Comparison of ENCODE assay signal across 13 mouse cellular contexts in the genomic region with DNA sequence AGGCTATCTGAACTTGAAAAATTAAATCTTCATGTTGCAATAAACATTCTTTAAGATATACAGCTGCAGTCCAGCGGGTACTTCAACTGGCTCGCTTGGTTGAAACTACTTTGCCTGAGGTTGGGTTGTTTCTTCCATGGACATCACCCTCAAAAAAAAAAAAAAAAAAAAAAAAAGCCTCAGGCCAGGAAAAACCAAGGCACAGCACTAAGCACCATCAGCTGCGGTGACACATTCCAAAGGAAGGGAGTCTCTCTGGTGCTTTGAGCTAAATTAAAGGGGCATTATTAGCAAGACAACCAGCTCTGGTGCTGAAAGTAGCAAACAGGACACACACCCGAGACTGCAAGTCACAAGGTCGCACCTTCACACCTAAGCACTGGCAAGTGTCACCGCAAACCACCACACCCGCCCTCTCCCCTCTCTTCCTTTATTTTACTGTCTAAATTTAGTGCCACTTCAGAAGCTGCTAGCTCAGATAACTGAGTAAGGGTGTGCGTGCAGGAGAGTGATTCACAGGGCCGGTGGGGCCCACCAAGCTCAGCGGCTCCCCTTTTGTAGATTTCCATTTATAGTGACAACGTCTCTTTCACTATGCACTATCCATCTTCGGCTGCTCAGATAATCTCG.
DNase-seq lines count a peak whose midpoint lies in the region; ATAC-seq and TF ChIP-seq lines count a peak whose summit lies in the region.
"Had no signal": no experiment of that assay in that cellular context is flagged by ENCODE, and none has a peak within 500 bp of the region (broad histone marks: within the 10 kb centered on the region; RNA-seq: fewer than 3 reads in every experiment).

No protein-coding gene starts in this region.

- peak; percentile 56 for ATAC-seq in frontal cortex, adult (ENCODE audit: low TSS enrichment)
- ATAC-seq in stomach, postnatal 0 days (ENCODE audit: low FRiP score, low TSS enrichment) = no peak
- ATAC-seq: intestine, embryonic 16.5 days had no signal

- no peaks in the 10 kb centered on the region for H3K9me3 ChIP-seq in stomach, postnatal 0 days (ENCODE audit: control insufficient read depth, low read length)
- H3K9me3 ChIP-seq: neural tube, embryonic 12.5 days had no signal

- no peak for DNase-seq in frontal cortex, postnatal 14 days (ENCODE audit: low spot score in 2 of 2)
- DNase-seq in T-cell, adult 2 months (ENCODE audit: low spot score) = peak; percentile 66
- DNase-seq in liver = peak; percentile 70
- no peak for DNase-seq in stomach, postnatal 0 days (ENCODE audit: low spot score)
- DNase-seq in lung, adult 18-20 months = no peak
- no peak for DNase-seq in adrenal gland, postnatal 14 days
- DNase-seq: cerebellum, adult 9-11 months; gastrocnemius, adult 2 months had no signal

- no peak overlapping the region for H3K4me3 ChIP-seq in olfactory bulb, adult 2 months (ENCODE audit: insufficient read depth, low read depth, low read length)
- no peak overlapping the region for H3K4me3 ChIP-seq in stomach, postnatal 0 days (ENCODE audit: low read depth, low read length)
- H3K4me3 ChIP-seq: erythroblast, embryonic 14.5 days; gastrocnemius, adult 2 months; neural tube, embryonic 12.5 days had no signal

- H3K36me3 ChIP-seq in stomach, postnatal 0 days (ENCODE audit: control insufficient read depth, insufficient read depth, low read length) = no peaks in the 10 kb centered on the region
- H3K36me3 ChIP-seq: neural tube, embryonic 12.5 days had no signal

- H3K27ac ChIP-seq in olfactory bulb, adult 2 months (ENCODE audit: insufficient read depth, low read depth, low read length) = peak overlapping the region; percentile 31; the same call in 1 of the 2 replicates
- no peak overlapping the region for H3K27ac ChIP-seq in stomach, postnatal 0 days (replicated peaks)
- H3K27ac ChIP-seq: gastrocnemius, adult 2 months; neural tube, embryonic 12.5 days had no signal

- TF ChIP-seq CTCF in olfactory bulb, adult 2 months (IDR thresholded peaks at IDR 0.05; ENCODE audit: insufficient read depth, low read depth, low read length) = no peak
- no peak for TF ChIP-seq CTCF in stomach, postnatal 0 days (IDR thresholded peaks at IDR 0.05; ENCODE audit: low read depth)

- WGBS in olfactory bulb, adult 2 months = 54% methylated on average over 13 of the region's 13 CpGs
- 59% methylated on average over 13 of the region's 13 CpGs for WGBS in stomach, postnatal 0 days

- no peak overlapping the region for H3K9ac ChIP-seq in stomach, postnatal 0 days (ENCODE audit: low read length)
- H3K9ac ChIP-seq: neural tube, embryonic 12.5 days had no signal

- no peak for TF ChIP-seq POLR2A in olfactory bulb, adult 2 months (IDR thresholded peaks at IDR 0.05; ENCODE audit: insufficient read depth, low read depth, low read length)

- no peak overlapping the region for H3K4me2 ChIP-seq in stomach, postnatal 0 days (replicated peaks; ENCODE audit: low read depth)
- H3K4me2 ChIP-seq: neural tube, embryonic 12.5 days had no signal

- no peak for TF ChIP-seq EP300 in stomach, postnatal 0 days (optimal IDR thresholded peaks at IDR 0.05)

- no peaks in the 10 kb centered on the region for H3K27me3 ChIP-seq in stomach, postnatal 0 days (ENCODE audit: control insufficient read depth, insufficient read depth, low read length)
- H3K27me3 ChIP-seq: neural tube, embryonic 12.5 days had no signal

- H3K4me1 ChIP-seq in olfactory bulb, adult 2 months (ENCODE audit: control insufficient read depth, insufficient read depth, low read length) = peaks cover 7% of the 10 kb centered on the region
- no peaks in the 10 kb centered on the region for H3K4me1 ChIP-seq in stomach, postnatal 0 days (replicated peaks; ENCODE audit: control insufficient read depth, insufficient read depth)
- H3K4me1 ChIP-seq: neural tube, embryonic 12.5 days had no signal

Comparison
In these comparisons a context has a peak if more than half of its experiments do, and no peak if none do; other contexts are left out.
1. DNase-seq: peak in T-cell, adult 2 months (single experiment) and liver (single experiment); none in frontal cortex, postnatal 14 days (0 of 2), stomach, postnatal 0 days (single experiment), lung, adult 18-20 months (0 of 2) and adrenal gland, postnatal 14 days (single experiment).